Mouse (Mus musculus): ENCODE data around the gene Lims1. TPM values are rescaled to one million over a fixed set of nuclear protein-coding genes. Genes with fewer than 3 reads are reported as not detected.

Lims1 gene
- total RNA-seq, 2 experiments from 2014 or later = 29.2 to 59.8 TPM

DNA sequence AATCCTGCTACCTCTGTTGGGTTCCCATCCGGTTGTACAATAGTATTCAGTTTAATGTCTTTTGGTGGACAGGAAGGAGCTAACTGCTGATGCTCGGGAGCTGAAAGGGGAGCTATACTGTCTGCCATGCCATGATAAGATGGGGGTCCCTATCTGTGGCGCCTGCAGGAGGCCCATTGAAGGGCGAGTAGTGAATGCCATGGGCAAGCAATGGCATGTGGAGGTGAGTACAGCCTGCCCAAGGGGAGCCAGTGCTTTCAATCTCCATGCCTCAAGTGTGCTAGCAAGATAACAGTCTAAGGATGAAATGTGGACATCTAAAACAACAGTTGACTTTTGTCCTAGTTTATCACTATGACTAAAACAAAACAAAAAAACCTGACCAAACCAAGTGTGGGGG, 89.1 kb downstream of the Lims1 start:
- peak; percentile 70 for ATAC-seq (replicated peaks; ENCODE audit: low FRiP score, poor library complexity, severe bottlenecking)

DNA sequence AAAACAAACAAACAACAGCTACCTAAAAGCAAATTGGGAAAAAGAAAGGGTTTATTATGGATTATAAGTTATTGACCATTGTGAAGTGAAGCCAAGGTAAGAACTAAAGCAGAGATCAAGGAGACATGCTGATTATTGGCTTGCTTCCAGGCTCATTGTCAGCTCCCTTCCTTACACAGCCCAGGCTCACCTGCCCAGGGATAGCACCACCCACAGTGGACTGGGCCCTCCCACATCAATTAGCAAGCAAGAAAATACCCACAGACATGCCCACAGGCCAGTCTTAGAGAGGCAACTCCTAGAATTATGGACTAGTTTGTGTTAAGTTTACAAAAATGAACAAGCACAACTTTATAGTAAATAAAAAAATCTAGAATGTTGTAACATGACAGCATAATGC, 89.6 kb downstream of the Lims1 start:
- peak; percentile 38; the same call in 1 of the 2 replicates for ATAC-seq (replicated peaks; ENCODE audit: low FRiP score, poor library complexity, severe bottlenecking)

DNA sequence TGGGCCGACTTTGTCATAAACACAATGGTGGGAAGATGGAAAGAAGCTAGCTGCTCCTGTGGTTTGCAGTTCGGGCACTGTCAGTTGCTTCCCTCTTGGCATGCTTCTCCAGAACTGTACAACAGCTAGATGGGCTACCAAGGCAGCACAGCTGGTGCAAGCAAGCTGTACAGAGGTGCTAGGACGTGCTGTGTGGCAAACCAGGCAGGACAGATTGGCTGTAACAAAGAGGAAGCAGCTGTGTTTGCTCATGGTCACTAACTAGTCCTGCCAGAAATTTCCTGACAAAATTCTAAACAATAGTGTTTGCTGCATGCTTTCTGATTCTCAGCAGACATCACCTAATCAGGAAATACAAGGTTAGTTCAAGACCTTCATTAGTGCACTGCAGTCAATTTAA, 93.4 kb downstream of the Lims1 start:
- ATAC-seq (replicated peaks; ENCODE audit: low FRiP score, poor library complexity, severe bottlenecking) = no peak

DNA sequence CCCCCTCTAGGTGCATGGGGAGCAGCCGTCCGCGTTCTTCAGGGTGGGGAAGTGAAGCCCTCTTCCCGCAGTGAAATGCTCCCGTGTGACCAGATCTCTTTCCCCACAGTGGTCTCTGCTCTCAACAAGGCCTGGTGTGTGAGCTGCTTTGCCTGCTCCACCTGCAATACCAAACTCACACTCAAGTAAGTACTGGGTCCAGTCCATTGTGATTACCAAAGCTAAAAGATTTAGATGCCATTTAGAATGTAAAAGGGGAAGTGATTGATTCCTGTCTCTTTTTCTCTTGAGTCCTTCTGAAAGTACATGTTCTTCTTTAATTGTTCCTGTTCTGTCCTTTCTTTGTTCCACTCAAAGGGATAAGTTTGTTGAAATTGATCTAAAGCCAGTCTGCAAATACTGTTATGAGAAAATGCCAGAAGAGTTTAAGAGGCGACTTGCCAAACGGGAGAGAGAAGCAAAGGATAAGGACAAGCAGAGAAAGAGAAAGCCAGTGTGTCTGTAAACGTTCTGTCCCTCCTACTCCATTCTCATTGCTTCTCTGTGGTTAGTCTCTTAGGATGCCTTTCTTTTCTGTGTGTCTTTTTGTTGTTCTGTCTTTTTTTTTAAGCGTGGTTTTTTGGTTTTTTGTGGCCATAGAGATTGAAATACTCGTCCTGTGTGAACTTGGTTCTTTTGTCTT, 95.2 kb downstream of the Lims1 start:
- no peak for ATAC-seq (replicated peaks; ENCODE audit: low FRiP score, poor library complexity, severe bottlenecking)

DNA sequence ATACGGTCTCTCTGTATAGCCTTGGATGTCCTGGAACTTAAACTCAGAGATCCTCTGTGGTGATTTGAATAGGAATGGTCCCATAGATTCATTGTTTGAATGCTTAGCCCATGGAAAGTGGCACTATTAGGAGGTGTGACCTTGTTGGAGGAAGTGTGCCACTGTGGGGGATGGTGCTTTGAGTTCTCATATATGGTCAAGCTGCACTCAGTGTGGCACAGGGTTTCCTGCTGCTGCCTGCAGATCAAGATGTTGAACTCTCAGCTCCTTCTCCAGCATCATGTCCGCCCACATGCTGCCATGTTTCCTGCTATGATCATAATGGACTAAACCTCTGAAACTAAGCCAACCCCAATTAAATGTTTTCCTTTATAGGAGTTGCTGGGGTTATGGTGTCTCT, 104.7 kb downstream of the Lims1 start:
- no peak for ATAC-seq (replicated peaks; ENCODE audit: low FRiP score, poor library complexity, severe bottlenecking)

DNA sequence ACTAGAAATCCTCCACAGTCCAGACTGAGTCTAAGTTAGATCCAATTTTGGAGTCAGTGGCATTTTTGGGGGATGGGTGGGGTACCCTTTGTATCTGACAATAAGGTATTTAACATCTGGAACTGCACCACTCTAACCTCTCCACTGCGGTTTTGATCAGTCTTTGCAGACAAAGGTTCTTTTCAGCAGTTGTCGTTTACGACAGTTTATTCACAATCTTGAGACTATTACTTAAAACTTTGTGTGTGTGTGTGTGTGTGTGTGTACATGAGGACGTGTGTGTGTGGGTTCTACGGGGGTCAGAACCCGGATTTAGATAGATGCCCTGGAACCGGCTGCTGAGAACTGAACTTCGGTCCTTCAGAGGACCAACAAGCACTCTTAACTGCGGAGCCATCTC, 122.6 kb downstream of the Lims1 start:
- ATAC-seq (replicated peaks; ENCODE audit: low FRiP score, poor library complexity, severe bottlenecking) = peak; percentile 10; the same call in 1 of the 2 replicates

DNA sequence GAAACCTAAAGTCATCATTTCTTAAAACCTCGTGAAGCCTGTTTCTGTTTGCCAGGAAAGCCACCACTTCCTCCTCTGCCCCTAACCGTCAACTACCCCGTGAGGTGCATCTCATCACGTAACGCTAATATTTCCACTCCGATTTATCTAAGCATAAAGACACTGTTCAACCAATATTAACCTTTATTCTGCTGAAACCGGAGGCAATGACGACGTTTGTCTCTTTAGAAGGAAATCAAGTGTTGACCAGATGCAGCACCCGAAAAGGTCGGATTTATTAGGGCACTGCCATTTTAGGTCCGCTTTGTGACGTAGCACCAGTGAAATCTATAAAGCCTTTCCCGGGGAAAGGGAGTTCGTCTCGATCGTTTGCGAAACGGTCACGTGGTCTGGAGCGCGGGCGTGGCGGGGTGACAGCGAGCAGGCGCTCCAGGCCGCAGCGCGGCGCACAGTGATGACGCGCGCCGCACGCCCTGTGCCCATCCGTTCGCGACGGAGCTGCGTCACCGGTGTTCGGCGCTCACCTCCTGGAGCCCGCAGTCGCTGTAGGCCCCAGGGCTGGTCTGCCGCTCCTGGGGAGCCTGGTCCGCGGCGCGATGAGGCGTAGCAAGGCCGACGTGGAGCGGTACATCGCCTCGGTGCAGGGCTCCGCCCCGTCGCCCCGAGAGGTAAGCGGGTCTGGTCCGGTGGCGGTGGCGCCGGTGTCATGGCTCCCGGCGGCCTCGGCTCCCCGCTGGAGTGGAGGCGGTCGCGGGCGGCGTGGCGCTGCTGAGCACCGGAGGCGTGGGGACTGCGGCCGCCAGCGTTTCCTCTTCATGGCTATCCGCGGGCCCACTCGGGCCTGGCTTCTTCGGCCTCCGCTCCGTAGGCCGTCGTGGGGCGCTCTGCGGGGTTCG, 123.4 kb downstream of the Lims1 start, which contains the start of gene Ranbp2:
Gene Ranbp2 (plus strand): TSS at position 537 of the 896 bp plus-strand sequence.
- ATAC-seq (replicated peaks; ENCODE audit: low FRiP score, poor library complexity, severe bottlenecking) = peak; percentile 92

DNA sequence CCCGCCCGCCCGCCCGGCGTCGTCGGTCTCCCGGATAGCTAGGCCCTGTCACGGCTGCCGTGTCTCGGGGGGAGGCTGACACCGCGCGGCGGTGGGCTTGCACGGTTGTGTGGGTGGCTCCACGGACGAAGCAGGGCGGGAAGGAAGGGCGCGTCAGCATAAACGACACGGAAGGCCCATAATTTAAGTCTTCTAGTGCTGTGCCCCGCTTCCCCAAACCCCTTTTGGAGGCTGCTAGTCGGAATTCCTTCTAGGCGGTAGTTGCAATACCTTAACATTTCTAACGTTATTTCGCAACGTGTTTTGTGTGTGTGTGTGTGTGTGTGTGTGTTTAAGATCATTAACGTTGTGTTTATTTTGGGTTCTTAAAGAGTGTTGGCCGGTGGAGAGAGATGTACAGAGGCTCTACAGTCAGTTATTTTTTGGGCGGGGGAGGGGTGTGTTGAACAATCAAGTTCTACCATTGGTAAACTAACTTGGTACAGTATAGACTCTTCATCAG, 124.1 kb downstream of the Lims1 start:
- ATAC-seq (replicated peaks; ENCODE audit: low FRiP score, poor library complexity, severe bottlenecking) = peak; percentile 29

DNA sequence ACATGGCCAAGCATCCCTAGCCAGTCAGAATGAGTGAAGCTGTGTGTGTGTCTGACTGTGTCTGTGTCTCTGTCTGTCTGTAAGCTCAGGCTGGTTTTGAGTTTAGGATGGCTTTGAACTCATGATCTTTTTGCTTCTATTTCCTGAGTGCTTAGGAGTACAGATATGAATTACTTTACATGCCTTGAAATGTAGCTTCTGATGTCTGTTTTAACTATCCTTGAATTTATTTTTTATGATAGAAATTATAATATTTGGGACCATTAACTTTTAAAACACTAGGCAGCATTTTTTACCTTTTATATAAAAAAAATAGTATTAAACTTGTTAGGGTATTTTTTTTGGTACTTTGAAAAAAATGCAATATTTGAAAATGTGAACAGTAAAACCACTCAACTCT, 128.3 kb downstream of the Lims1 start:
- no peak for ATAC-seq (replicated peaks; ENCODE audit: low FRiP score, poor library complexity, severe bottlenecking)

DNA sequence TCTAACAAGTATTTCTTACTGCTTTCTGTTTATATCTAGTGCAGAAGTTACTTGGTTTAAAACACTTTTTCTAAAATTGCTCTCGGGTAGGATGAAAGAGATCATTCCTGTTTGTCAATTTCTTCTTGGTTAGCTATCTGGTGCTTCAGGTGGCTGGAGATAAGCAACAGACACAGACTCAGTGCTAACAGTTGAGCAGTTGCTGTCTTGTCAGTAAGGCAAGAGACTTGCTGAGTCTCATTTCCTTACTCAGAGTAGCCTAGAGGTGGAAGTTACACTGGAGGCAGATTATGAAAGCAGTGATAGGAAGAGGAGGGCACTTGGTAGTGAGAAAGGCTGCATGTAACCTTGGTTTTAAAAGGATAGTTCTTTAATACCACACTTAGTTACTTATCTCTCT, 128.9 kb downstream of the Lims1 start:
- ATAC-seq (replicated peaks; ENCODE audit: low FRiP score, poor library complexity, severe bottlenecking) = peak; percentile 75

DNA sequence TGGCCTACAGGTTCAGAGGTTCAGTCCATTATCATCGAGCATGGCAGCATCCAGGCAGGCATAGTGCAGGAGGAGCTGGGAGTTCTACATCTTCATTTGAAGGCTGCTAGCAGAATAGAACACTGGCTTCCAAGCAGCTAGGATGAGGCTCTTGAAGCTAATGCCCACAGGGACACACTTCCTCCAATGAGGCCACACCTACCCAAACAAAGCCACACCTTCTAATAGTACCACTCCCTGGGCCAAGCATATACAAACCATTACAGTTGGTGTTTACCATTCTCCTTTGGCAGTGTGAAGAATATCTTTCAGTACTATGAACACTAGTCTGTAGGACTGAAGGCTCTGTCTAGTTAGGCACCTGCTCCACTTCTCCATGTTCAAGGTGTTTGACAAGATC, 136.6 kb downstream of the Lims1 start:
- ATAC-seq (replicated peaks; ENCODE audit: low FRiP score, poor library complexity, severe bottlenecking) = no peak

Other genes starting within 250 kb of the Lims1 start
- not detected in 2 replicates for gene AW822073, start 98.5 kb upstream of the Lims1 start, total RNA-seq (2015; ENCODE audit: low replicate concordance)
- gene AW822073, start 98.5 kb upstream of the Lims1 start, total RNA-seq (2017; ENCODE audit: low replicate concordance) = not detected in 2 replicates
- gene Duxf3, start 90.8 kb upstream of the Lims1 start, total RNA-seq (2015; ENCODE audit: low replicate concordance) = not detected in 2 replicates
- gene Duxf3, start 90.8 kb upstream of the Lims1 start, total RNA-seq (2017; ENCODE audit: low replicate concordance) = not detected in 2 replicates
- not detected in 2 replicates for gene Gm4981, start 86.8 kb upstream of the Lims1 start, total RNA-seq (2015; ENCODE audit: low replicate concordance)
- gene Gm4981, start 86.8 kb upstream of the Lims1 start, total RNA-seq (2017; ENCODE audit: low replicate concordance) = not detected in 2 replicates
- gene Gcc2, start 68.0 kb upstream of the Lims1 start, total RNA-seq (2015; ENCODE audit: low replicate concordance) = 6.0 and 16.9 TPM in 2 replicates
- gene Gcc2, start 68.0 kb upstream of the Lims1 start, total RNA-seq (2017; ENCODE audit: low replicate concordance) = 8.5 and 23.1 TPM in 2 replicates
- 108 and 114 TPM in 2 replicates for gene Ranbp2, start 123.5 kb downstream of the Lims1 start, total RNA-seq (2015; ENCODE audit: low replicate concordance)
- gene Ranbp2, start 123.5 kb downstream of the Lims1 start, total RNA-seq (2017; ENCODE audit: low replicate concordance) = 164 and 178 TPM in 2 replicates
- gene Ccdc138, start 174.5 kb downstream of the Lims1 start, total RNA-seq (2015; ENCODE audit: low replicate concordance) = 0.19 and 2.3 TPM in 2 replicates
- gene Ccdc138, start 174.5 kb downstream of the Lims1 start, total RNA-seq (2017; ENCODE audit: low replicate concordance) = 3.7 and 4.7 TPM in 2 replicates